Mouse (Mus musculus) forebrain, embryonic 10.5 days (tissue): ENCODE measurements around the gene Rhox3h. TPM values are rescaled to one million over a fixed set of nuclear protein-coding genes. Genes with fewer than 3 reads are reported as not detected.
"Not testable (repeated sequence)": the region's sequence is repeated elsewhere in the genome, so short reads cannot be mapped to it uniquely, and the experiment has no call there.

Experiments
- DNase-seq: peaks from one replicate; pipeline ENCODE4 v3.0.0-alpha.2; 2017; ENCODE audit warnings: low spot score; ENCODE audit errors: extremely low spot score
- H3K27ac ChIP-seq: fragments of 300-500 bp; sonication (generic); 2 replicates; pipeline ENCODE4 v1.5.1; 2016; ENCODE audit warnings: mild to moderate bottlenecking
- H3K27me3 ChIP-seq: fragments of 300-500 bp; sonication (generic); 2 replicates; pipeline ENCODE4 v1.6.1; 2016; ENCODE audit warnings: mild to moderate bottlenecking; ENCODE audit not compliant: poor library complexity, severe bottlenecking
- H3K36me3 ChIP-seq: fragments of 300-500 bp; sonication (generic); replicated peaks from 2 replicates; pipeline ENCODE4 v1.6.1; 2016; ENCODE audit warnings: mild to moderate bottlenecking, moderate library complexity
- H3K4me1 ChIP-seq: fragments of 300-500 bp; sonication (generic); 2 replicates; pipeline ENCODE4 v1.6.1; 2016
- H3K4me3 ChIP-seq: fragments of 300-500 bp; sonication (generic); 2 replicates; pipeline ENCODE4 v1.5.1; 2016; ENCODE audit warnings: mild to moderate bottlenecking, moderate library complexity
- H3K9me3 ChIP-seq: fragments of 300-500 bp; sonication (generic); 2 replicates; pipeline ENCODE4 v1.6.1; 2016; ENCODE audit warnings: mild to moderate bottlenecking, moderate library complexity
- WGBS: fragments of 180-500 bp; shearing (Covaris S2); methylation state at CpG from one replicate; pipeline ENCODE4 v1.1.7; 2016; 5-methylcytosine and 5-hydroxymethylcytosine counted together
- polyA plus RNA-seq: library from polyadenylated mRNA; unstranded; fragments of >200 nt; fragmentation: Nextera tagmentation; extraction: Ambion mirVana; gene quantifications from 2 replicates; pipeline ENCODE4 v1.2.1, GENCODE M21; 2016

The Rhox3h gene
- polyA plus RNA-seq: not detected in 2 replicates

DNA sequence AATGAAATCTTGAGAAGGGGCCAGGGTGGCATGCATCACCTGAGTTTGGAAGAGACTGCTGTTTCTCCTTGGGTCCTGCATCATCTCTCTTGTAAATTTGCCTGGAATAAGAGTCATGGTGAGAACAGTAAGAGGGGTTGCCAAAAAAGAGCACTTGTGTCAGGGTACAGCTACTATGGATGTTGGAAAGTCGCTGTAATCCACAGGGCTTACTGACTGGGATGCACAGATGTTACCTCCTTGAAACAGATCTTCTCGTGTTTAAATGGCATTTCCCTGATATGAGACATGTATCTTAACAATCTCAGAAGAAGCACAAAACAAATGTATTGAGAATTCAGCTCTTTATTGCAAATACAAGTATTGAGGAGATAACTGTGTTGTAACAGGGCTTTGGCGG is at the start of gene Rhox3h:
Rhox3h (minus strand) TSS at position 101 of the 400 bp plus-strand sequence.
- not testable (repeated sequence) for H3K27me3 ChIP-seq, DNase-seq, H3K4me3 ChIP-seq, H3K27ac ChIP-seq, H3K4me1 ChIP-seq, H3K9me3 ChIP-seq, H3K36me3 ChIP-seq
- 91% methylated on average over 1 of the region's 3 CpGs for WGBS

DNA sequence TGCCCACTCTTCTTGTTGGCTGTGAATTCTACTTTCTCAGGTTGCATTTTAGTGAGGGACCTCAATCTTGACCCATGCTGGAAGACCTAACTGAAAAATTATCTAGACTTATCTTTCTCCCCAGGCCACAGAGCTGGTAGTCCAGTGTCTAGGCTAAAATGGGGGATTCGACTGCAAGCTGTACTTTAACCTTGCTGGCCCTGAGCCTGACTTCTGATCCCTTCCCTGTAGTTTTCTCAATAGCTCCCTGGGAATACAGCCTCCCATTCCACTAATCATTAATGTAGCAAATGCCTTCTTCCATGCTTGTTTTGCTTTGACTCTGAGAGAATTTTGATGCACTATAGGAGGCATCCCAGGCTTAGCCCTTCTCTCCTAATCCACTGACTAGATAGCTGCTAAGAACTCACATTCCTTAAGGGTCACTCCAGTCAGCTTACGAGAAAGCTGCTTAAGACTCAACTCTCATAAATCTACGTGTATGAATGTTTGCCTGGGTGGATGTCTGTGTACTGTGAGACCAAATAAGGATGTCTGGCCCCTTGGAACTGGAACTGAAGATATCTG is 33.3 kb upstream of the Rhox3h start:
- no peak overlapping the region for H3K4me3 ChIP-seq
- DNase-seq: no peak
- no peaks in the 10 kb centered on the region for H3K9me3 ChIP-seq
- H3K27me3 ChIP-seq: no peaks in the 10 kb centered on the region
- WGBS: 86% methylated on average over 3 of the region's 3 CpGs
- H3K36me3 ChIP-seq: no peaks in the 10 kb centered on the region
- no peaks in the 10 kb centered on the region for H3K4me1 ChIP-seq
- no peak overlapping the region for H3K27ac ChIP-seq

GRCm38 (mm10) chrX:37692261-37692660 is 23.7 kb upstream of the Rhox3h start:
- Histone ChIP-seq H3K27me3 (no peaks in the 10 kb centered on the region), H3K9me3 (no peaks in the 10 kb centered on the region), H3K27ac (no peak overlapping the region), H3K4me3 (no peak overlapping the region), H3K36me3 (no peaks in the 10 kb centered on the region), H3K4me1 (no peaks in the 10 kb centered on the region)
- WGBS: 79% methylated on average over 2 of the region's 2 CpGs
- no peak for DNase-seq

DNA sequence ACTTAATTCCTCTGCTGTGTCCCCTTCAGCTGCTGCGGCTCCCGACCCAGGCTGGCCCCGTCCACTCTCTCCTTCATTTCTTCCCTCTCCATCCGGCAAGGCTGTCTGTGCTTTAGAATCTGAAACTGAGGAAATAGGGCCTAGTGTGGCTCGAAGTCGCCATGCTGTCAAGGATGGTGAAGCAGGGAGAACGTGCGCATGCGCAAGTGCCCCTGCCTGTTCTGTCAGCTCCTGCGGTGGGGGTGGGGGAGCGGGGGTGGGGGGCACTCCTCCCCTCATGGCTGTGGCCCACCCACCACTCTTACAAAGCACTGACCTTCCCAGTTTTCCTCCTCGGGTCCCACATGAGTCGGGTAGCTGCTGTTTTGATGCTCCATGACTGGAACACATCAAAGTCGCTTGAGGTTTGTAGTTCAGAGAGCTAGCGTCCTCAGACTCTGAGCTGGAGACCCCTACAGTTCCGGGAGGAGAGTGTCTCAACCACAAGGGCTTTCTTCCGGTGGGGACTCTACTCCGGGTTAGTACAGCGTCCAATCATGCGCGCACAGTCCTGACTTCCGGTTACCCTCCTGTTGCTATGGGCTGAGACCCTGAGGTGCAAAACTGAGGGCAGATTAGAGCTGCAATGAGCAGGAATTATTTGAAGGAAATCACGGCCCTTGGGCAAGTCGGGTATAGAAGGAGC is 14.6 kb upstream of the Rhox3h start:
- Histone ChIP-seq H3K4me1 (no peaks in the 10 kb centered on the region), H3K36me3 (no peaks in the 10 kb centered on the region), H3K9me3 (peaks cover 18% of the 10 kb centered on the region; the same call in 1 of the 2 replicates), H3K27ac (no peak overlapping the region), H3K27me3 (no peaks in the 10 kb centered on the region), H3K4me3 (no peak overlapping the region)
- 82% methylated on average over 24 of the region's 24 CpGs for WGBS
- no peak for DNase-seq

- WGBS: 88% methylated on average over 8 of the region's 8 CpGs
- H3K4me1 ChIP-seq, H3K27ac ChIP-seq, H3K27me3 ChIP-seq, DNase-seq, H3K36me3 ChIP-seq, H3K4me3 ChIP-seq, H3K9me3 ChIP-seq: not testable (repeated sequence)
Observed at GRCm38 (mm10) chrX:37673177-37673576, 4.6 kb upstream of the Rhox3h start, which contains the start of gene Rhox2h. TSS of gene Rhox2h (minus strand) at chrX:37673277.

DNA sequence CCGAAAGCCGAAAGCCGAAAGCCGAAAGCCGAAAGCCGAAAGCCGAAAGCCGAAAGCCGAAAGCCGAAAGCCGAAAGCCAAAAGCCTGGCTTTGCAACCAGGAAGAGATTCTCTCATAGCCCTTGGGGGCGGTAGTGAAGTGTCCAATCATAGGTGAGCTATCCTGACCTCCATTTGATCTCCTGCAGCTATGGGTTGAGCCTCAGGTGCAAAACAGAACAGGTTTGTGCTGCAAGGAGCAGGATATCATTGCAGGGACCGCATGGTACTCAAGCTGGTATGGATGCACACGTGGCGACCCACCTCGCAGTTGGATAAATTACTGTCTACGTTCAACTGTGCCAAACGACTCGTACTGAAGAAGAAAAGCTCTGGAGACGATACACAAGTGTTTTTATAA is 17.3 kb downstream of the Rhox3h start, which contains the start of gene Rhox4g:
Rhox4g (minus strand) TSS at position 101 of the 400 bp plus-strand sequence.
- H3K27ac ChIP-seq, H3K27me3 ChIP-seq, H3K36me3 ChIP-seq, H3K9me3 ChIP-seq, H3K4me3 ChIP-seq, DNase-seq, H3K4me1 ChIP-seq: not testable (repeated sequence)
- 95% methylated on average over 19 of the region's 20 CpGs for WGBS

DNA sequence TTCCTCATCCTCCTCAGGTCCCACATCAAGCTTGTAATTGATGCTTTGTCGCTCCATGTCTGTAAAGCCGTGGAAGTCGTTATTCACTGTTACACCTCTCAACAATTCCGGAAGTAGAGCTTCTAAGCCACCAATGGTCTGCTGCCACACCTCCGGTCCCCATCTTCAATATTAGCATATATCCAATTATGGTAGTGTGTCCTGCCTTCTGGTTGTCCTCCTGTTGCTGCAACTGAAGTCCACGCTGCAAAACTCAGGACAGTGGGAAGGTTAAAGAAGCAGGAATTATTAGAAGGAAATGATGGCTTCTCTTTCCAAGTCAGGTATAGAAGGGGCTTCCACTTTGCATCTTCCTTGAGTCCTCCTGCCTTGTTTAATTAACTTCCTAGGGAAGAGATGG is 25.2 kb downstream of the Rhox3h start, which contains the start of gene Rhox2g:
Rhox2g (minus strand) TSS at position 101 of the 400 bp plus-strand sequence.
- not testable (repeated sequence) for H3K27me3 ChIP-seq, H3K4me1 ChIP-seq, H3K9me3 ChIP-seq, H3K4me3 ChIP-seq, H3K36me3 ChIP-seq, H3K27ac ChIP-seq, DNase-seq
- 96% methylated on average over 6 of the region's 6 CpGs for WGBS

- not testable (repeated sequence) for H3K9me3 ChIP-seq, H3K27me3 ChIP-seq, H3K27ac ChIP-seq, DNase-seq, H3K4me1 ChIP-seq, H3K36me3 ChIP-seq, H3K4me3 ChIP-seq
- 97% methylated on average over 2 of the region's 2 CpGs for whole genome bisulfite sequencing
Observed at GRCm38 (mm10) chrX:37628512-37628911, 40.1 kb downstream of the Rhox3h start, which contains the start of gene Rhox3g. TSS of gene Rhox3g (minus strand) at chrX:37628612.

Other genes starting within 250 kb of the Rhox3h start
- not detected in 2 replicates for gene Rhox4b, start 236.3 kb downstream of the Rhox3h start, polyA plus RNA-seq
- gene Rhox2c, start 215.1 kb downstream of the Rhox3h start, polyA plus RNA-seq: 0.43 and 0.77 TPM in 2 replicates
- gene Rhox3c, start 210.2 kb downstream of the Rhox3h start, polyA plus RNA-seq: not detected in 2 replicates
- gene Rhox4c, start 188.4 kb downstream of the Rhox3h start, polyA plus RNA-seq: not detected in 2 replicates
- not detected in 2 replicates for gene Rhox2d, start 175.3 kb downstream of the Rhox3h start, polyA plus RNA-seq
- gene Rhox4d, start 154.4 kb downstream of the Rhox3h start, polyA plus RNA-seq: not detected in 2 replicates
- not detected in 2 replicates for gene Rhox2e, start 138.3 kb downstream of the Rhox3h start, polyA plus RNA-seq
- gene Rhox3e, start 126.7 kb downstream of the Rhox3h start, polyA plus RNA-seq: not detected in 2 replicates
- gene Rhox4e, start 111.4 kb downstream of the Rhox3h start, polyA plus RNA-seq: not detected in 2 replicates
- 0.57 TPM in 1 of 2 replicates, not detected in the other for gene Rhox2f, start 97.4 kb downstream of the Rhox3h start, polyA plus RNA-seq
- not detected in 2 replicates for gene Rhox3f, start 87.8 kb downstream of the Rhox3h start, polyA plus RNA-seq
- gene Rhox4f, start 61.1 kb downstream of the Rhox3h start, polyA plus RNA-seq: 0.17 TPM in 1 of 2 replicates, not detected in the other
- not detected in 2 replicates for gene Rhox3g, start 40.2 kb downstream of the Rhox3h start, polyA plus RNA-seq
- gene Rhox2g, start 25.3 kb downstream of the Rhox3h start, polyA plus RNA-seq: not detected in 2 replicates
- not detected in 2 replicates for gene Rhox4g, start 17.4 kb downstream of the Rhox3h start, polyA plus RNA-seq
- gene Rhox2h, start 4.5 kb upstream of the Rhox3h start, polyA plus RNA-seq: not detected in 2 replicates
- 1.4 and 1.7 TPM in 2 replicates for gene Rhox5, start 136.1 kb upstream of the Rhox3h start, polyA plus RNA-seq
- gene Rhox6, start 158.1 kb upstream of the Rhox3h start, polyA plus RNA-seq: not detected in 2 replicates
- not detected in 2 replicates for gene Rhox7a, start 162.9 kb upstream of the Rhox3h start, polyA plus RNA-seq
- not detected in 2 replicates for gene Rhox8, start 210.2 kb upstream of the Rhox3h start, polyA plus RNA-seq
- not detected in 2 replicates for gene Rhox7b, start 228.5 kb upstream of the Rhox3h start, polyA plus RNA-seq
- gene Rhox9, start 233.0 kb upstream of the Rhox3h start, polyA plus RNA-seq: not detected in 2 replicates